Mouse (Mus musculus): Measurements from ENCODE around the gene Pik3c2b. TPM values are rescaled to one million over a fixed set of nuclear protein-coding genes. Genes with fewer than 3 reads are reported as not detected.

Gene Pik3c2b
- 1.8 TPM for polyA plus RNA-seq (2012; fragmentation: generic; extraction: Trizol)

DNA sequence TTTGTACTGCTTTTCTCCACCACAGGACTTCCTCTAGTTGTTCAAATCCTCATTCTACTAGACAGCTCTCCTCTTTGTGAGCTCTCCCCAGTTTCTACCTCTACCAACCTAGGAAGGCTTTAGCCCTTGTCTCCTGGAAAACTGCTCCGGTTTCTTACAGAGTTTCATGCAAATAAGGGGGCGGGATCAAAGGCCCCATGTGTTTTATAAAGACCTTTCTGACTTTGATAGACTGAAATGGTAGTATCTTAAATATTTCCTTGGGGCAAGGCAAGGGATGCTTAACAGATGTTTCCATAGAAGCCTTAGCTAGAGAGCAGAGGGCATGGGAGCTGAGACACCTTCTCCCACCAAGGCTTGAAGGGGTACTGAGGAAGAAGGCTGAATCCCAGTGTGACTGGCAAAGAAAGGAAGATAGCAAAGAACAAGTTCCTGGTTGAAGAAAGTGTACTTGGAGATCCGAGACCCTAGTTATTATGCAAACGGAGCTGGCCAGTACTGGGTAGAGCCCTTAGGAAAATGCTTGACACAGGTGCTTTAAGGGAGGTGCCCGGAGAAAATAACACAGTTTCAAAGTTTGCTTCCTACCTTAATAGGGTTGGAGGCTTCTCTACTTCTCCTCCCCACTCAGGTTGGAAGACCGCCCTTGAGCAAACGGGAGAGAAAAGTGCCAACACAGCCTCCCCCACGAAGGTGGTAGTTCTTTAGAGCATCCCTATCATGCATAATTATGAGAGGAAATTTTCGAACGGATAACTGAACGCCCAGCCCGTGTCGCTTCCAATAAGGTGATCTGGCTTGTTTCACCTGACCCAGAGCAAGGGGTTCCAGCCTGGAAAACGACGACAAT lies at the start of gene Pik3c2b:
TSS of gene Pik3c2b (plus strand) at position 657 of the 850 bp plus-strand sequence.
- peak within 1 kb of the TSS; percentile 90 for H3K4me2 ChIP-seq (ENCODE audit: low read depth)
- no peak for TF ChIP-seq TCF3 (IDR thresholded peaks at IDR 0.05; ENCODE audit: insufficient read length, low read depth)
- TF ChIP-seq REST (IDR thresholded peaks at IDR 0.05; ENCODE audit: insufficient read depth, insufficient read length) = no peak
- no peak for TF ChIP-seq MYOD1 (IDR thresholded peaks at IDR 0.05; ENCODE audit: control insufficient read depth in 1 of 3, insufficient read length in 2 of 3, low read depth in 2 of 3)
- TF ChIP-seq SRF (IDR thresholded peaks at IDR 0.05; ENCODE audit: control insufficient read depth, insufficient read length, low read depth) = no peak
- TF ChIP-seq CEBPB (IDR thresholded peaks at IDR 0.05; ENCODE audit: insufficient read depth, poor library complexity, severe bottlenecking) = no peak
- TF ChIP-seq USF1 (IDR thresholded peaks at IDR 0.05; ENCODE audit: low read depth) = no peak
- no peak for TF ChIP-seq MAX (IDR thresholded peaks at IDR 0.05; ENCODE audit: low read depth)
- TF ChIP-seq TCF12 (IDR thresholded peaks at IDR 0.05; ENCODE audit: insufficient read depth, poor library complexity, severe bottlenecking) = no peak
- no peak for TF ChIP-seq E2F4 (IDR thresholded peaks at IDR 0.05; ENCODE audit: insufficient read depth)
- no peak for TF ChIP-seq POLR2A (IDR thresholded peaks at IDR 0.05; ENCODE audit: insufficient read length, low read depth)
- TF ChIP-seq POLR2AphosphoS2 (IDR thresholded peaks at IDR 0.05; ENCODE audit: insufficient read length, low read depth) = no peak
- TF ChIP-seq MYOG (IDR thresholded peaks at IDR 0.05; ENCODE audit: control insufficient read depth in 1 of 3, insufficient read depth in 1 of 3, insufficient read length in 2 of 3, low read depth in 2 of 3) = no peak
- no peaks in the 10 kb centered on the region for H3K79me2 ChIP-seq (ENCODE audit: control insufficient read depth, insufficient read depth)
- H3ac ChIP-seq (ENCODE audit: control insufficient read depth, insufficient read length) = peak within 1 kb of the TSS; percentile 16
- no peaks in the 10 kb centered on the region for H3K36me3 ChIP-seq (ENCODE audit: control insufficient read depth, insufficient read depth)
- no peaks in the 10 kb centered on the region for H3K27me3 ChIP-seq (ENCODE audit: control insufficient read depth, insufficient read depth, insufficient read length)
- H3K4me3 ChIP-seq = peak within 1 kb of the TSS; percentile 19

DNA sequence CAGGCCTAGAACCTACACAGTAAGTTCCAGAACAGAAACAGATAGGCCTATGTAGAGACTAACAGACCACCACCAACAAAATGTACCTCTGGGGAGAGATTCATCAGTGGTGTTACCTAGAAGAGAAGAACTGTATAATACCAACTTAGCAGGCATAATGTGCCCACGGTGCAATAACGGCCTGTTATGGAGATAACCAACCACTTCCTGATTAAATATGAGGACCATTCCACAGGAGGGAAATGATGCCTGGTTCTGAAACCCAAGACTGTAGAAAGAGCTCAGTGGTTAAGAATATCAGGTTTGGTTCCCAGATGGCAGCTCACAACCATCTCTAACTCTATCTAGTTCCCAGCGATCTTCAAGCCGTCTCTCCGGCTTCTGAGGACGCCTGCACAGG lies 45.1 kb upstream of the Pik3c2b start:
- Histone ChIP-seq H3K27me3 (ENCODE audit: control insufficient read depth, insufficient read depth, insufficient read length) (no peaks in the 10 kb centered on the region), H3ac (ENCODE audit: control insufficient read depth, insufficient read length) (no peak overlapping the region), H3K36me3 (ENCODE audit: control insufficient read depth, insufficient read depth) (peaks cover 81% of the 10 kb centered on the region), H3K4me2 (ENCODE audit: low read depth) (no peak overlapping the region), H3K79me2 (ENCODE audit: control insufficient read depth, insufficient read depth) (peaks cover 6% of the 10 kb centered on the region), H3K4me3 (no peak overlapping the region)
- no peak for TF ChIP-seq TCF12 (IDR thresholded peaks at IDR 0.05; ENCODE audit: insufficient read depth, poor library complexity, severe bottlenecking)
- TF ChIP-seq USF1 (IDR thresholded peaks at IDR 0.05; ENCODE audit: low read depth) = no peak
- no peak for TF ChIP-seq E2F4 (IDR thresholded peaks at IDR 0.05; ENCODE audit: insufficient read depth)
- no peak for TF ChIP-seq TCF3 (IDR thresholded peaks at IDR 0.05; ENCODE audit: insufficient read length, low read depth)
- no peak for TF ChIP-seq POLR2AphosphoS2 (IDR thresholded peaks at IDR 0.05; ENCODE audit: insufficient read length, low read depth)
- TF ChIP-seq POLR2A (IDR thresholded peaks at IDR 0.05; ENCODE audit: insufficient read length, low read depth) = no peak

GRCm38 (mm10) chr1:133006571-133006970 lies 38.9 kb upstream of the Pik3c2b start:
- no peaks in the 10 kb centered on the region for H3K27me3 ChIP-seq (ENCODE audit: control insufficient read depth, insufficient read depth, insufficient read length)
- no peak overlapping the region for H3K4me2 ChIP-seq (ENCODE audit: low read depth)
- peaks cover 51% of the 10 kb centered on the region for H3K79me2 ChIP-seq (ENCODE audit: control insufficient read depth, insufficient read depth)
- peaks cover 70% of the 10 kb centered on the region for H3K36me3 ChIP-seq (ENCODE audit: control insufficient read depth, insufficient read depth)
- H3K4me3 ChIP-seq = no peak overlapping the region
- no peak overlapping the region for H3ac ChIP-seq (ENCODE audit: control insufficient read depth, insufficient read length)
- TF ChIP-seq POLR2AphosphoS2 (IDR thresholded peaks at IDR 0.05; ENCODE audit: insufficient read length, low read depth) (no peak), REST (IDR thresholded peaks at IDR 0.05; ENCODE audit: insufficient read depth, insufficient read length) (no peak)

DNA sequence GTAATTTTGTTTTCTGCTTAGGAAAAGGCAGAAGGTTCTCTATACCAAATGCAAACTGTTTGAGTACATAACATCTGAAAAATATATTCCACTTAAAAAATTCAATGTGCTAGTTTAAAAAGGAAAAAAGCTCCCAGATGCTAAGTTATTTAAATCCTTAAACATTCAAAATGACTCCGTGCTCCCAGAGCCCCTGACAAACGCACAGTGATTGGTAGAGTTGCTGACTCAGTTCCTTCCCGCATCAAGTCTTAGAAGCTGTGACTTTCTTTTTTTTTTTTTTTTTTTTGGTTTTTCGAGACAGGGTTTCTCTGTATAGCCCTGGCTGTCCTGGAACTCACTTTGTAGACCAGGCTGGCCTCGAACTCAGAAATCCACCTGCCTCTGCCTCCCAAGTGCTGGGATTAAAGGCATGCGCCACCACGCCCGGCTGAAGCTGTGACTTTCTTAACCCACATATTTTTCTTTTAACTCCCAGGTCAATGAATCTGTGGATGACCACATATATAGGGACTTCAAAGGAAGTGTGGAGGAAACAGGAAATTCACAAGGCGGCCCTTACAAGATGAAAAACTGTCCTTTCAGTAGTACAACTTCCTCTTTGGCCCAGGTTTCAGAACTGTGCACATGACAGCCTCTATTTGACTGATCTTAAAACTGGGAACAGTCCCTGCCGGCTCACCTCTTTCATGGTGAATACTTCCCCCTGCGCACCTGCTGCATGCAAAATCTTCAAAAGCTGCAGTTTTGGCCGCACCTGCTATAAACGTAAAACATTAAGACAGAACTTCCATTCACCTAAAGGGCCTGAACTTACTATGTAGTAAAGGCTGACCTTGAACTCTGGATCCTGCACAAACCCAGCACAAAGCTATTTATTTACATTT lies 33.3 kb upstream of the Pik3c2b start:
- Histone ChIP-seq H3K4me2 (ENCODE audit: low read depth) (no peak overlapping the region), H3K79me2 (ENCODE audit: control insufficient read depth, insufficient read depth) (peaks cover 83% of the 10 kb centered on the region), H3K36me3 (ENCODE audit: control insufficient read depth, insufficient read depth) (peaks cover 50% of the 10 kb centered on the region), H3ac (ENCODE audit: control insufficient read depth, insufficient read length) (no peak overlapping the region), H3K27me3 (ENCODE audit: control insufficient read depth, insufficient read depth, insufficient read length) (no peaks in the 10 kb centered on the region), H3K4me3 (no peak overlapping the region)
- TF ChIP-seq MYOG (IDR thresholded peaks at IDR 0.05; ENCODE audit: control insufficient read depth in 1 of 3, insufficient read depth in 1 of 3, insufficient read length in 2 of 3, low read depth in 2 of 3) (no peak), POLR2A (IDR thresholded peaks at IDR 0.05; ENCODE audit: insufficient read length, low read depth) (no peak), USF1 (IDR thresholded peaks at IDR 0.05; ENCODE audit: low read depth) (no peak), CEBPB (IDR thresholded peaks at IDR 0.05; ENCODE audit: insufficient read depth, poor library complexity, severe bottlenecking) (no peak), REST (IDR thresholded peaks at IDR 0.05; ENCODE audit: insufficient read depth, insufficient read length) (no peak), POLR2AphosphoS2 (IDR thresholded peaks at IDR 0.05; ENCODE audit: insufficient read length, low read depth) (no peak), MYOD1 (IDR thresholded peaks at IDR 0.05; ENCODE audit: control insufficient read depth in 1 of 3, insufficient read length in 2 of 3, low read depth in 2 of 3) (no peak), E2F4 (IDR thresholded peaks at IDR 0.05; ENCODE audit: insufficient read depth) (no peak), TCF12 (IDR thresholded peaks at IDR 0.05; ENCODE audit: insufficient read depth, poor library complexity, severe bottlenecking) (no peak), SRF (IDR thresholded peaks at IDR 0.05; ENCODE audit: control insufficient read depth, insufficient read length, low read depth) (no peak), TCF3 (IDR thresholded peaks at IDR 0.05; ENCODE audit: insufficient read length, low read depth) (no peak), MAX (IDR thresholded peaks at IDR 0.05; ENCODE audit: low read depth) (no peak)

All from myocyte (in vitro differentiated cells).